Mouse (Mus musculus) ES-Bruce4 (cell line): ENCODE data around the gene Cbx1. TPM values are rescaled to one million over a fixed set of nuclear protein-coding genes. Genes with fewer than 3 reads are reported as not detected.

Experiments
- H3K27ac ChIP-seq: 2 replicates; pipeline ENCODE4 v1.5.1; 2012; ENCODE audit warnings: low read length, inconsistent platforms; ENCODE audit not compliant: insufficient read depth
- H3K27me3 ChIP-seq: 2 replicates; pipeline ENCODE4 v1.6.1; 2012; ENCODE audit warnings: mild to moderate bottlenecking, low read length, inconsistent platforms; ENCODE audit not compliant: control insufficient read depth, poor library complexity, insufficient read depth, severe bottlenecking
- H3K36me3 ChIP-seq: 2 replicates; pipeline ENCODE4 v1.6.1; 2012; ENCODE audit warnings: inconsistent platforms, mild to moderate bottlenecking, low read length, moderate library complexity; ENCODE audit not compliant: control insufficient read depth, poor library complexity, insufficient read depth, severe bottlenecking
- H3K4me1 ChIP-seq: one replicate; pipeline ENCODE4 v1.8.1; 2011; ENCODE audit warnings: low read length; ENCODE audit not compliant: control insufficient read depth, insufficient read depth
- H3K4me3 ChIP-seq: 2 replicates; pipeline ENCODE4 v1.5.1; 2011; ENCODE audit warnings: low read depth, mild to moderate bottlenecking, low read length
- H3K9ac ChIP-seq: 2 replicates; pipeline ENCODE4 v1.6.1; 2012; ENCODE audit warnings: low read depth, mild to moderate bottlenecking, inconsistent platforms; ENCODE audit not compliant: poor library complexity, severe bottlenecking
- H3K9me3 ChIP-seq: replicated peaks from 2 replicates; pipeline ENCODE4 v1.6.1; 2012; ENCODE audit warnings: mild to moderate bottlenecking, low read length, inconsistent platforms; ENCODE audit not compliant: control insufficient read depth, poor library complexity, insufficient read depth, severe bottlenecking
- CTCF ChIP-seq: IDR thresholded peaks from one replicate; pipeline ENCODE4 v1.8.1; 2011; ENCODE audit warnings: low read depth, low read length
- EP300 ChIP-seq: IDR thresholded peaks from 2 replicates; pipeline ENCODE4 v1.6.1; 2011; ENCODE audit warnings: low read depth, low read length; ENCODE audit not compliant: insufficient read depth
- POLR2A ChIP-seq: IDR thresholded peaks from one replicate; pipeline ENCODE4 v1.8.1; 2011; ENCODE audit warnings: low read length; ENCODE audit not compliant: insufficient read depth
- polyA plus RNA-seq: library from polyadenylated mRNA; stranded (reverse); fragments of >200 nt; gene quantifications from 2 replicates; pipeline ENCODE4 v1.2.4, GENCODE M21; 2011; ENCODE audit warnings: low read depth; ENCODE audit not compliant: missing spikeins, insufficient read depth, insufficient read length

The Cbx1 gene
- polyA plus RNA-seq, 1 experiment, result 202 TPM

GRCm38 (mm10) chr11:96768240-96768639 lies 20.7 kb upstream of the Cbx1 start:
- Histone ChIP-seq H3K9me3 (no peaks in the 10 kb centered on the region), H3K9ac (peak overlapping the region; percentile 49), H3K27ac (no peak overlapping the region), H3K27me3 (no peaks in the 10 kb centered on the region), H3K4me3 (no peak overlapping the region), H3K36me3 (peaks cover 34% of the 10 kb centered on the region), H3K4me1 (peaks cover 2% of the 10 kb centered on the region)
- no peak for TF ChIP-seq EP300
- TF ChIP-seq POLR2A, result no peak
- no peak for TF ChIP-seq CTCF

DNA sequence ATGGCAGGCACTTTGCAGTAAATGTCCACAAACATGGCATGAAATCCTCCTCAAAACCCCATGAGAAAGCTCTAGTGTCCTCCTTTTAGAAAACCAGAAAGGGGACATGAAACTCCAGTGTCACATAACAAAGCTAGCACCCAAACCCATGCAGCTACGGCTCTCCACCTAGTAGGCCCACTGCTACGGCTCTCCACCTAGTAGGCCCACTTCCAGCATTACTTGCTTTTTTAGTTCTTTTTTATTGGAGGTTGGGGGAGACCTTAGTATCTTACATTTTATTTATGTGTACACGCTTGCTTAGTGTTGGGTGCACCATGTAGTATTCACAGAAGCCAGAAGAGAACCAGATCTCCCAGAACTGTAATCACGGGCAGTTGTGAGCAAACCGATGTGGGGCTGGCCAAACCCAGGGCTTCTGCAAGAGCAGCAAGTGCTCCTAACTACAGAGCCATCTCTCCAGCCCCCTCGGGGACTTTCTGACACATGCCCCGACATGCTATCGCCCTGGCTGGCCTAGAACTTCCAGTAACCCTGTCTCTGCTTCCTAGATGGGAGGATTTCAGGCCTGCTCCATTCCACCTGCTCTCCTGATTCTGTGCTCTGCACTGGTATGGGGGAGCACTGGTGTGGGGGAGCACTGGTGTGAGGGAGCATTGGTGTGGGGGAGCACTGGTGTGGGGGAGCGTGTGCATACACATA lies 17.5 kb upstream of the Cbx1 start:
- H3K36me3 ChIP-seq, result peaks cover 35% of the 10 kb centered on the region
- peak overlapping the region; percentile 56 for H3K9ac ChIP-seq

DNA sequence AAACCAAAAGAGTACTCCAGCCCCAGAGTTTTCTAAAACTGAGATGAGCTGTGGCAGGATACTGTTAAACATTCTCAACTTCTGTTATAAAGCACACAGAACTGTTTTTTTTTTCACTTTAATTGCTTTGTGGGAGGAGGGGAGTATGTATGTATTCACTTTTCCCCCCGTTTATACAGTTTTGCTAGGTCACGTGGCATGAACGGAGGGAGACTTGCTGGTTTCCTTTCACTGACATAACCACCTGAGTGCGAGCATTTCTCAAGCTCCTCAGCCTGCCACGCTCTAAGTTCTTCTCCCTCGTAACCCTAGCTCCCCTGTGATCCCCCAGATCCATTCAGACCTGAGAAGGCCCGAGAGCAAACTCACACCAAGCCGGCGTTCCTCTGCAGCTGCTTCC lies 16.5 kb upstream of the Cbx1 start:
- Histone ChIP-seq H3K27me3 (no peaks in the 10 kb centered on the region), H3K9me3 (no peaks in the 10 kb centered on the region), H3K4me1 (no peaks in the 10 kb centered on the region), H3K9ac (peak overlapping the region; percentile 56), H3K36me3 (peaks cover 35% of the 10 kb centered on the region), H3K27ac (peak overlapping the region; percentile 55; the same call in 1 of the 2 replicates), H3K4me3 (no peak overlapping the region)
- TF ChIP-seq POLR2A (no peak), CTCF (no peak), EP300 (no peak)

More for the DNA sequence above, 17.5 kb upstream of the Cbx1 start:
- Histone ChIP-seq H3K9me3 (no peaks in the 10 kb centered on the region), H3K4me3 (no peak overlapping the region), H3K27ac (peak overlapping the region; percentile 55), H3K4me1 (no peaks in the 10 kb centered on the region), H3K27me3 (no peaks in the 10 kb centered on the region)
- TF ChIP-seq POLR2A, result no peak
- TF ChIP-seq CTCF, result no peak
- no peak for TF ChIP-seq EP300

- H3K4me1 ChIP-seq, result no peaks in the 10 kb centered on the region
- H3K9ac ChIP-seq, result no peak overlapping the region
- no peak overlapping the region for H3K4me3 ChIP-seq
- no peaks in the 10 kb centered on the region for H3K27me3 ChIP-seq
- H3K27ac ChIP-seq, result no peak overlapping the region
- no peaks in the 10 kb centered on the region for H3K9me3 ChIP-seq
- TF ChIP-seq EP300, result no peak
- no peak for TF ChIP-seq POLR2A
- no peak for TF ChIP-seq CTCF
- peaks cover 27% of the 10 kb centered on the region for H3K36me3 ChIP-seq
Measured at GRCm38 (mm10) chr11:96774536-96774935, 14.4 kb upstream of the Cbx1 start.

- H3K9me3 ChIP-seq, result no peaks in the 10 kb centered on the region
- H3K27me3 ChIP-seq, result no peaks in the 10 kb centered on the region
- TF ChIP-seq CTCF (no peak), EP300 (no peak), POLR2A (no peak)
- H3K4me3 ChIP-seq, result no peak overlapping the region
- H3K9ac ChIP-seq, result no peak overlapping the region
- peaks cover under 1% of the 10 kb centered on the region for H3K4me1 ChIP-seq
- H3K36me3 ChIP-seq, result peaks cover 23% of the 10 kb centered on the region
- H3K27ac ChIP-seq, result no peak overlapping the region
Measured at GRCm38 (mm10) chr11:96775063-96775462, 13.9 kb upstream of the Cbx1 start.

- Histone ChIP-seq H3K4me1 (peaks cover 2% of the 10 kb centered on the region), H3K27ac (no peak overlapping the region), H3K27me3 (no peaks in the 10 kb centered on the region), H3K36me3 (peaks cover 17% of the 10 kb centered on the region), H3K9me3 (no peaks in the 10 kb centered on the region), H3K4me3 (no peak overlapping the region), H3K9ac (no peak overlapping the region)
- no peak for TF ChIP-seq POLR2A
- no peak for TF ChIP-seq EP300
- TF ChIP-seq CTCF, result no peak
Measured at GRCm38 (mm10) chr11:96775665-96776064, 13.3 kb upstream of the Cbx1 start.
